Mouse (Mus musculus) adrenal gland, adult (tissue): ENCODE data around the gene Vmn1r27.

Experiments used
- DNase-seq, 2 experiments: peaks; one replicate each; pipeline ENCODE4 v3.0.0; 2022 to 2023; ENCODE audit warnings: low spot score in 1 of 2; ENCODE audit not compliant: inconsistent age in 2 of 2

The Vmn1r27 gene

GRCm38 (mm10) chr6:58218721-58219120 is at the start of gene Vmn1r27:
Gene Vmn1r27, minus strand, starts transcription at chr6:58218821.
- no peak for DNase-seq

GRCm38 (mm10) chr6:58261737-58262136 is 43.1 kb upstream of the Vmn1r27 start, which contains the start of gene Vmn1r28:
Gene Vmn1r28, plus strand, starts transcription at chr6:58262037.
- DNase-seq = no peak

GRCm38 (mm10) chr6:58216119-58216518 is 2.5 kb downstream of the Vmn1r27 start:
- peak in 1 of 2 experiments; percentile 37 for DNase-seq
